Mouse (Mus musculus): ENCODE measurements at regions not wholly inside any gene's neighbourhood (a gene's known extent, or its start where the extent isn't known, plus 50 kb on each side); places are given as distances from the start of the nearest gene placed in this dataset.
"Not testable (repeated sequence)": the region's sequence is repeated elsewhere in the genome, so short reads cannot be mapped to it uniquely, and the experiment has no call there.

GRCm38 (mm10) chr12:3188734-3189275, 121.0 kb downstream of the Rab10 start:
- DNase-seq (ENCODE audit: low read depth, low spot score), result peak; percentile 89

DNA sequence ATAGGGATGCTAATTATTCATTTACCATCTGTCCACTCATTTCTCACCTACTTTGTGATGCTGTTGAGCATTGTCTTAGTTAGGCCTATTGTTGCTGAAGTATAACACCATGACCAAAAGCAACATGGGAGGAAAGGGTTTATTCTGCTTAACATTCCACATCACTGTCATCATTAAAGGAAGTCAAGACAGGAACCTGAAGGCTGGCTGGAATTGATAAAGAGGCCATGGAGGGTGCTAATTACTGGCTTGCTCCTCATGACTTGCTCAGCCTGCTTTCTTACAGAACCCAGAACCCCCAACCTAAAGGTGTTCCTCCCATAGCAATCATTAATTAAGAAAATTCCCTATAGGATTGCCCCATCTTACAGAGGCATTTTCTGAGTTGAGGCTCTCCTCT, 121.6 kb downstream of the Rab10 start:
- no peak for DNase-seq (ENCODE audit: low read depth, low spot score)

DNA sequence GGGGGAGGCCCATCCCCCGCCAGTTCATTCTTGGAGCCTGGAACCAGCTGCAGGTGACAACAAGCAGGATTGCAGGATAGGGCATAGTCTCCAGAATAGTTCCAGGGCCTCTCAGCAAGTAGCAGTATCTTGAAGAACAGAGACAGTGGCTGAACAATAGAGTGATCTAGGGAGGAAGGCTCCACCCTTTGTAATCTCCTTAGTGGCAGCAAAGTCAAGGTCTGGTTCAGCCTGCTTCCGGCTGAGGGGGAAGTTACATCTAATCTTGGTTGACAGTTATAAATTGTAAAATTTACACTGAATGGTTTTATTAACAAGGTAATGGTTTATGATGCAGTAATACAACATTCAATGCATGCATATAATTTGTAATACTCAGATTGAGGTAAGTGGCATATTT, 136.4 kb downstream of the Rab10 start:
- no peak for DNase-seq (ENCODE audit: low read depth, low spot score)

DNA sequence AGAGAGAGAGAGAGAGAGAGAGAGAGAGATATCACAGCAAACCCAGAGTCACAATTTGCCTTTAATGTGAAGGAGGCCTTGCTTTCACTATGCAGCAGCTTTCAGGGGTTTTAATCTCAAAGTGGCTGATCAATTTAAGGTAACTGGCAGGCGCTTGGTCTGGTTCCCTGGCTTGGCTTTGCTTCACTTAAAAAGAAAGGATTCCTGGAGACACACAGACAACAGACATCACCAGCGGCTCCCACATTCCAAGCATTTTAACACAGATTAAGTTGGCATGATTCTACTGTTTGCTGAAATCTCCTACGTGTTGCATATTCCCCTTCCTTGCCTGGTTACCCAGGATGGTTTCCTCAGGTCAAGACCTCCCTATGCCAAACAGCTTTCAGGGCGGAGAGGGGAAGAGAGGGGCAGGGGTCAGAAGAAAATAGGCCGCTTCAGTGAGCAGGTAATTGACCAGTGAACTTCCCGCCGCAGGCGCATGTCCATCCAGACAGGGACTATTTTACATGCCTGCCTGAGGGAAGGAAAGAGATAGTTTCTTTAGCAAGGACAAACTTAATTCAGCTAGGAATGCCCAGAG, 140.0 kb downstream of the Rab10 start:
- peak; percentile 9 for DNase-seq (ENCODE audit: low read depth, low spot score)

DNA sequence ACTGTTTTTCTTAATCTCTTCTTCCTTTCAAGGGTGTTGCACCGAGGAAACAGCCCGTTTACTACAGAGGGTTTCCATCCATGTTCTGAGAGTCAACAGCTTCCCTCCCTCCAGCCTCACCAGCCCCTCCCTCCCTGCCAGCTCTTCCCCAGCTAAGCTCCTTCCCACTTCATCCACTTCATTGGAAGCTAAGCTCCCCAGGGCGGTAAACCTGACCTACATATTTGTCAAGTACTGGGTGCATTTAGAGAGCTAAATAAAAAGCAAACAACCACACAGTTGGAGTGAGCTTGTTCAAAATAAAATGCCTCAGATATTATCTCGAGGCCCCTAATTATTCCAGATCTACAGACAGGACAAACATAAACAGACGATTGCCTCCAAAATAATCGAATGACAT, 148.1 kb downstream of the Rab10 start:
- DNase-seq (ENCODE audit: low read depth, low spot score), result not testable (repeated sequence)

DNA sequence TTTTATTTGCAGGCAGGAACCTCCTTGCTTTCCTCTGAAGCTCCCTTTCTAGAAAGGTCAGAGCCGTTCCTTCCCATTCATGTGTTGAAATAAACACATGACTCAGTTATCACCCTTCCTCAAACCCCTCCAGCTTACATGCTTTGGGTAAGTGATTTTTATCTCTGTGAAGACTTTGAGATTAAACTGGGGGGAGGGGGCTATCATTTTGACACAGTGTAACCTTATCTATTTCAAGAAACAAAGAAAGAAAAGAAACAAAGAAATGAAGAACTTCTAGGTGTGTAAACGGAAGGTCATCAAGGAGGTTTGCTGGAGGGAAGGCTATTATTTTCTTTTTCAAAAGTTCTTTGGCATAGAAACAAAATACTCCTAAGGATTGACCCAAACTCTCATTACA, 151.0 kb downstream of the Rab10 start:
- not testable (repeated sequence) for DNase-seq (ENCODE audit: low read depth, low spot score)

GRCm38 (mm10) chr12:3153705-3154104, 156.1 kb downstream of the Rab10 start:
- DNase-seq (ENCODE audit: low read depth, low spot score), result not testable (repeated sequence)

DNA sequence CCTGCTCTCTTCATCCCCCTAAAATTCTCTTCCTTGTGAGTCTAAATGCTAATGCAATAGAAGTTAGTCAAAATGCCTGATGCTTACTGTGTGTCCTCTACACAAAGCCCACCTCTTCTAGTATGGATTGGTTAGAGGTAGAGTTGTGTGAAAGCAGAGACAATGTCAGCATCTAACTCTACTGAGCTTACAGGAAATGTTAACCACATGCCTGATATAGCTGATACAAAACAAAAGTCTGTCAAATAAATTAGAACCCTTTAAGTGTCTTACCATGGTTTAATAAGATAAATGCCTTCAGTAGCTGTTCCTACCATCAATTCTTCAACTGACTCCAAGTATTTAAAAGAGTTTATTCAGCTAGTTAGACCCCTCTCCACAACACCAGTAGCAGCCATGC, 177.2 kb downstream of the Rab10 start:
- not testable (repeated sequence) for DNase-seq (ENCODE audit: low read depth, low spot score)

DNA sequence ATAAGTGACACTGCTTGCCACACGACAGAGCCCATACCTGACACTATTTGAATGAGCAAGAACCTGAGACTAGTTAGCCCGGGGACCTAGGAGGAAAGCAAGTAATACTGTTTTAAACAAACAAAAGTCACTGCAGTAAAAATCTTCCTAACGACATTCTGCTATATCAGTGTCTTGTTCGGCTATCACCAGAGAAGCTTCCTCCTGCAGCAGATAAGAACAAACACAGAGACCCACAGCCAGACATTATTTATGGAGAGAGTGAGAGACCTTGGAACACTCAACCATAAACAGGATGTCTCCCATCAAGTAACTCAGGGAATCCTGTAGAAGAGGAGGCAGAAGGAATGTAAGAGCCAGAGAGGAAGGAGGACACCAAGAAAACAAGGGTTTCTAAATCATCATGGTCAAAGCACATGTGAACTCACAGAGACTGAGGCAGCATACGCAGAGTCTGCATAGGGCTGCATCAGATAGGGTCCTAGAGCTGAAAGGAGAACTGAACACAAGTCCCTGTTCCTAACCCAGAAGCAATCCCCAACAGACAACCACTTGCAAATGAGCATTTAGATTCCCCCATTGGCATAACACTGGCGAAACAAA, 178.5 kb downstream of the Rab10 start:
- not testable (repeated sequence) for DNase-seq (ENCODE audit: low read depth, low spot score)

DNA sequence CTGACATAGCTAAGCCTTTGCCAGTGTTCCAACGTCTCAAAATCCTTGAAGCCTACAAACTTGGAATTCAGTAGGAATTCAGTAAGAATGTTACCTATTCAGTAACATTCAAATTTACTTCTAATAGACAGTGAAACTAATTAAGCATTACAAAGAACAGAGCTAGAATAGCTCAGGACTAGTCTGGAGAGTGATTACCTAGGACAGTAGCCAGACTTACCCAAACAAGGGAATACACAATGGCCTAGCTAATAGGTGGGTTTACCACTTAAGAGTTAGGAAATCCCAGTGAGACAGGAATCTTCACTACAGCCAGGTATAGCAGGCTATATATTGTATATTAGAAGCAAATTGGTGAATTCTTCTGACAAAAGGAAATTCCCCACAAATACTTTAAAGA, 182.4 kb downstream of the Rab10 start:
- DNase-seq (ENCODE audit: low read depth, low spot score), result not testable (repeated sequence)

DNA sequence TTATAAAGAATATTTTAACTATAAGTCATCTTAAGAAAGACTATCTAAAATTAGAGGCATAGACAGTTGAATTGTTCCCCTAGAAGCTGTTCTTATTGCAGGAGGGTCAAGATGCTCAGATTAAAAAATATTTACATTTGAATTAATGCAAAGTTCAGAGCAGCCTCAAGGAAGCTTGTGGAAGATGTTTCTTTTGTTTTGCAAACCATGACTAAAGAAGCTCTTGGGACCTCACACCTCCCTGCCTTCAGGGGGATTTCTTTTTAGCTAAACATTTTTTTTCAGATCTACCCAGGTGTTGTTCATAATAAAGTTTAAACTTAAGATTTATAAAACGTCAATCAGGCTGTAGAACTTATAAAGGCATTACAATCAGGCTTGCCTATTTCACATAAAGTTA, 185.7 kb downstream of the Rab10 start:
- DNase-seq (ENCODE audit: low read depth, low spot score), result no peak

GRCm38 (mm10) chr12:3110589-3110988, 199.2 kb downstream of the Rab10 start:
- peak; percentile 91 for DNase-seq (ENCODE audit: low read depth, low spot score)

GRCm38 (mm10) chr12:3109671-3110070, 200.1 kb downstream of the Rab10 start:
- not testable (repeated sequence) for DNase-seq (ENCODE audit: low read depth, low spot score)

GRCm38 (mm10) chr12:3101963-3102362, 207.8 kb downstream of the Rab10 start:
- not testable (repeated sequence) for DNase-seq (ENCODE audit: low read depth, low spot score)

- peak; percentile 51 for DNase-seq (ENCODE audit: low read depth, low spot score)
Measured at GRCm38 (mm10) chr12:3098175-3098574, 211.6 kb downstream of the Rab10 start.

- DNase-seq (ENCODE audit: low read depth, low spot score), result no peak
Measured at GRCm38 (mm10) chr12:3094509-3094908, 215.3 kb downstream of the Rab10 start.

DNA sequence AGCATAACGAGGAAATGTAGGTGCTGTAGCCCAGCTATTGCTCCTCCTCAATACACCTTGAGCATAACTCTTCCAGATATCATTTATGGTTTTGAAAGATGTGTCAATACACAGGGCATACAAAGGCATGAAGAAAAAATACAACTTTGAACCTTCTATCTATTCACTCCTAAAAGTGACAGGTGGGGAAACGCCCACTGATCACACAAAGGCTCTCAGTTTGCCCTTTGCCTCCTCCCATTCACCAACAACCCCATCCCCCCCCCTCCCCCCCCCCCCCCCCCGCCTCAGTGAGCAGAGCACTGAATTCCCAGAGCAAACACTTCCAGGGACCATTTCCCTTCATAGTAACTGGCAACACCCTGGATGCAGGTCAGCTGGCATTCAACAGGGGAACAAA, 216.8 kb downstream of the Rab10 start:
- DNase-seq (ENCODE audit: low read depth, low spot score), result not testable (repeated sequence)

DNA sequence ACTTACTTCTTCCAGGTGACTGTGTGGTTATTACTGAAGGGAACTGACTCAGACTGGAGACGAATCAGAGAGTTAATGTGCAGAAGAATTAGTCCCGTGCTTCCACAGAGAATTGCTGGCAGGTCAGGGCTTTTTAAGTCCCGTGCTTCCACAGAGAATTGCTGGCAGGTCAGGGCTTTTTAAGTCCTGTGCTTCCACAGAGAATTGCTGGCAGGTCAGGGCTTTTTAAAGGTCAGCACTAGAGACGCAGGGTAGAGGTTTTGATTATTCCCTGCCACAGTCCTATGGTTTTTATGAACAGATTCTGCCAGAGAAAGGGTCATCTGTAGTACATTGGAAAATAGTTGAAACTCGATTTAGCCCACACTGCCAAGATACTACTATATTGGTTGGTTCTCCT, 260.2 kb downstream of the Rab10 start:
- not testable (repeated sequence) for DNase-seq (ENCODE audit: low read depth, low spot score)

- DNase-seq (ENCODE audit: low read depth, low spot score), result not testable (repeated sequence)
Measured at GRCm38 (mm10) chr12:3018446-3018845, 291.3 kb downstream of the Rab10 start.

- not testable (repeated sequence) for DNase-seq (ENCODE audit: low read depth, low spot score)
Measured at GRCm38 (mm10) chr12:3016777-3017176, 293.0 kb downstream of the Rab10 start.

All from 3T3-L1 (cell line).